Mouse (Mus musculus) heart, postnatal 14 days (tissue): ENCODE measurements around the gene Zcchc4. TPM values are rescaled to one million over a fixed set of nuclear protein-coding genes. Genes with fewer than 3 reads are reported as not detected.
"Not testable (repeated sequence)": the region's sequence is repeated elsewhere in the genome, so short reads cannot be mapped to it uniquely, and the experiment has no call there.

Source experiments
- DNase-seq, 2 experiments: peaks; one replicate each; pipeline ENCODE4 v3.0.0; 2021 to 2022
- intact Hi-C: fragments of 180-260 bp; cut with DNase I; formaldehyde crosslinking; loops from one replicate; pipeline ENCODE4 v1.15.1; 2025
- long read RNA-seq, 2 experiments: library from polyadenylated mRNA; stranded (forward); transcript quantifications; one replicate each; pipeline ENCODE4 v2.0.0; 2021
- total RNA-seq, 2 experiments: library from RNA; stranded (reverse); gene quantifications; 2 replicates each; pipeline ENCODE4 v1.2.3; 2021

Gene Zcchc4
- 1 to 10 TPM; 6.1 to 6.4 TPM for total RNA-seq
- long read RNA-seq, experiment 1, full-length matches to known transcripts: 9 of 10 reads
- long read RNA-seq, experiment 1, partial matches to known transcripts: 0 of 10 reads
- long read RNA-seq, experiment 1, other reads (novel, unspliced or antisense): 1 of 10 reads
- long read RNA-seq, experiment 2, transcript Zcchc4-203 (13 exons, 2,485 nt): major isoform, 6 of 10 reads
- long read RNA-seq, experiment 2, partial matches to known transcripts: 0 of 10 reads
- long read RNA-seq, experiment 2, other reads (novel, unspliced or antisense): 4 of 10 reads

DNA sequence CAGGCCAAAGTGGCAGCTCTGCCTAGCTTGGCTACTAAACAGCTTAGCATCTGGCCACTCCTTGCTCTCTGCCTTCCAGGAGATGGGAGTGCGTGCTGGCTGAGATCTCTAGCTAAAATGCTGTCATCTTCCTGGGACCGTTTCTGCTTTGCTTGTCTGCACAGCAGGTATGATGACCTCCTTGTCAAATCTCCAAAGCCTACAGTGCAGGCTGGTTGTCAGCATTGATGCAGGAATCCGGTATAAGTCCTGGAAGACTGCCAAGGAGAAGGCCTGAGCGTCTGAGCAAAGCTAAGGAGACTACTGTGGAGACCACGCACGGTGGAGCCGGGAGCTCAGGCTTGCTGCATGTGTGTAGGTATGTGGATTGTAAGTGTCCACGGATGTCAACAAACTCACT is at the start of gene Zcchc4:
Gene Zcchc4, plus strand, starts transcription at position 173 of the 400 bp plus-strand sequence.
- no peak for DNase-seq
- intact Hi-C loops: no loop called here

DNA sequence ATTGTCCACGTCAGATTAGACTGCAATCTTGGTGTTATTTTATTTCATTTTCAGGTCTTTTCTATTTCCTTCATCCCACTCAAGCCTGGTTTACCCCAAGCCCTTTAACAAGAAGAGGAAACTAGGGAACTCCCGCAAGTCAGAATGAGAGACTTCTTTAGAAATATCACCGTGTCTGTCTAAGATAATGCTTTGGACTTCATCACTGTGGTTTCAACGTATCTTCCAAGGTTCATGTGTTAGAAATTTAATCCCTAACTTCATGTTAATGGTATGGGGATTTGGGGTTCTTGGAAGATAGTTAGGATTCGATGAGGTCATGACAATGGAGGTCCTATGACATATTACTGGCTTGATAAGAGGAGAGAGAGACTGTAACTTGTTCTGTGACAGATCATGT is 47.5 kb upstream of the Zcchc4 start:
- no peak for DNase-seq
- intact Hi-C loops: no loop called here

DNA sequence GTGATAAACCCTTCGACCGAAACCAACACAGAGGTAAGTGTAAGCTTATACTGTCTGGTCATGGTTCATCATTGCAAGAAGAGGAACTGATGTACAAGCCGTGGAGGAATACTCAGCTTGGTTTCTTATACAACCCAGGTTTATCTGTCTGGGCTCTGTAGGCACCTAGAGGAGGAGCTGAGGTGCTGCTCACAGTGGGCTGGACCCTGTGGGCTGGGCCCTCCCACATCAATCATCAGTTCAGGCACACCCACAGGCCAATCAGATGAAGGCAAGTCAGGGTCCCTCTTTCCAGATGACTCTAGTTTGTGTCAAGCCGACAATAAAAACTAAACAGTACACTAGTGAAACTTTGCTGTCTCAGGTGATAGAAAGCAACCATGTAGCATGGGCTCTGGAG is 42.4 kb upstream of the Zcchc4 start:
- no peak for DNase-seq
- intact Hi-C loops: no loop called here

DNA sequence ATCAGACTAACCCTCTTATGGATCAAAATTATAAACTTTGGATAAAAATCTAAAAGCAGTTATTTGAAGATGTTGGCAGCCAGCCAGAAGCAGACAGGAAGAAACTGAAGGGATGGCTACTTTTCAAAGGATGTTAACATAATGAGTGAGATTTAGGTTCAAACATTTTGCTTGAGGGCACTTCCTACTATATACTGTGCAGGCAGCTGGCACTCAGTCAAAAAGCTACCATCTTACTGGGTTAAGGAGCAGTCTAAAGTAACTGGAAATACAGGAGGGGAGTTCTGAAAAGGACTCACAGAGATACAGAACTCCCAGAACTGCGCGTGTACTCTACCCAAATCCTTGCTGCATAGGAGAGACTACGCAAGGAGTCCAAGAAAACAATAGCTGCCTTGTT is 39.2 kb upstream of the Zcchc4 start:
- no peak for DNase-seq
- intact Hi-C loops: no loop called here

DNA sequence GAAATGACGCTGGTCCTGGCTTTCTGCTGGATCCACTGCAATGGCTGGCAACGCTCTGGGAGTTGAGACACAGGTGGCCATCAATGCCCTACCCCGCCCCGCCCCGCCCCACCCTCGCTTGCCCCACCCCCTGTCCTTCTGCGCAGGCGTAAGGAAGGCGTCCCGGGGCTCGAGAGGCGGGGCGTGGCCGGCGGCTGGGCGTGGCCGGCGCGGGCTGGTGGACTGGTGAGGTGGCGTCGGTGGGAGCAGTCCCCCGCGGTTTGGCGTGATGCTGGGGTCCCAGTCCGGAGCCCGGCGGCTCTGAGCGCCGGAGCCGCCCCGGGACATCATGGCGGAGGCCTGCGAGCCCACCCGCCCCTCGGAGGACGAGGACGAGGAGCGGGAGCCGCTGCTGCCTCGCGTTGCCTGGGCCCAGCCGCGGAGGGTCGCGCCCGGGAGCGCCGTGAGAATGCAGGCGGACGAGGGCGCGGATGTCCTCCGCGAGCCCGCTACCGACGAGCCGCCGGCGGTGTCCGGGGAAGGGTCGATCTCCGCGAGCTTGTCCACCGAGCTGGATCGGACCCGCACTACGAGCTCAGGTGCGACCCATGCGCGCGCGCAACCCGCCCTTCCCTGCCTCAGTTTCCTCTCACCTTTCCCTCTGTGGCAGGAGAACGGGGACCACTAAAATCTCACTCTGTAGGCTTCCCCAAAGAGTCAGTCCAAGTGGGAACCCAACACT is 33.7 kb upstream of the Zcchc4 start, which contains the start of gene Pi4k2b:
Gene Pi4k2b, plus strand, starts transcription at position 184 of the 721 bp plus-strand sequence.
- intact Hi-C loops: loop anchor here (5.0 kb wide), 2 partner anchors 69 to 91 kb away; partner anchors contain the start of gene Anapc4
- DNase-seq: peak; percentile 85 to 87

DNA sequence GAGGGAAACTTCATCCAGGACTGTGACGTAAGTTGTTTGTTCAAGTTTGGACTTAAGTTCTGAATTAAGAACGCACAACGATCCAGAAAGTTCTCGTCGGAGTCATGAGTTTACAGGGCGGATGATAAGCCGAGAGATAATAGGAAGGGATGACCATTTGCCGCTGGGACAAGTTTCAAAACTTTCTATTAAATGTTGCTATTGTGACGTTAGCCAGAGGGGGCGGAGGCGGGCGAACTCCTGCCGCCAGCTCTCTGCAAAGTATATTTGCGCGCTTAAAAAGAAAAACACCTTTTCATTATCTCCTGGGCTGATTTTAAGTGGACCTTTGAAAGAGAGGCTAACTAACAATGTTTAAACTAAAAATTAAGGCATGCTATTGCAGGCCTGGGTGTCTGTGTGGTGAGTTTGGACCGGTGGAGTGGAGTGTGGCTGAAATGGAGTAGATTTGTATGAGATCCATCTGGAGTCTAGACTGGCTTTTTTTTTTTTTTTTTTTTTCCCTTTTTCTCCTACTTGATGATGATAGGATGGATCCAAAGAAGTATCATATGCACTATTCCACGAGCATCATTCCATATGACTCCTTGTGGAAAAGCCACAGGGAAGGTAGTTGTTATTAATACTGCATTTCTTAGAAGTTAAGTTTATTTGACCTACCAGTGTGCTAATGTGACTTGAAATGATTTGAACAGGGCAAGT is 32.9 kb upstream of the Zcchc4 start:
- intact Hi-C loops: loop anchor here (5.0 kb wide), 2 partner anchors 70 to 90 kb away; partner anchors contain the start of gene Anapc4
- peak; percentile 35 to 58 for DNase-seq

DNA sequence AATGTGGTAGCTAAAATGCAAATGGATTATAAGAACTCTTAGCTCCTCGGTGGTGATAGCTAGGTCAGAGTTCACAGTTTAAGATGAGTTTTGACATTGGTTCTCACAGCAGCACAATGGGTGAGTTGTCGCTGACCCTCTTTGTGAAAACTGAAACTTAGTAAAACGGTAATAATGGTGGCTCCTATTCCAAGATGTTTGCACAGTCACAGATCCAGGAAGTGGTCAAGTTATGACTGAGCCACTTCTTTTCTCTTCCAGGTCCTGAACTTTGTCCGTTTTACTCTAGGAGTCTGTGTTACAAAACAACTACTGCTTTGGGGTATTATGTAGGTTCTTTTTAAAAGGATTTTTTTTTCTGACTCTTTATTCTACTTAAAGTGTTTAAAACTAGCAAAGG is 32.0 kb upstream of the Zcchc4 start:
- DNase-seq: no peak
- intact Hi-C loops: loop anchor here (5.0 kb wide), 2 partner anchors 71 to 89 kb away; partner anchors contain the start of gene Anapc4

GRCm38 (mm10) chr5:52746920-52747319 is 28.3 kb upstream of the Zcchc4 start:
- intact Hi-C loops: no loop called here
- no peak for DNase-seq

- DNase-seq: peak in 1 of 2 experiments; percentile 3
- intact Hi-C loops: no loop called here
Observed at GRCm38 (mm10) chr5:52748732-52749131, 26.5 kb upstream of the Zcchc4 start.

- DNase-seq: no peak
- intact Hi-C loops: no loop called here
Observed at GRCm38 (mm10) chr5:52753146-52753545, 22.1 kb upstream of the Zcchc4 start.

GRCm38 (mm10) chr5:52754196-52754595 is 21.0 kb upstream of the Zcchc4 start:
- DNase-seq: no peak
- intact Hi-C loops: no loop called here

DNA sequence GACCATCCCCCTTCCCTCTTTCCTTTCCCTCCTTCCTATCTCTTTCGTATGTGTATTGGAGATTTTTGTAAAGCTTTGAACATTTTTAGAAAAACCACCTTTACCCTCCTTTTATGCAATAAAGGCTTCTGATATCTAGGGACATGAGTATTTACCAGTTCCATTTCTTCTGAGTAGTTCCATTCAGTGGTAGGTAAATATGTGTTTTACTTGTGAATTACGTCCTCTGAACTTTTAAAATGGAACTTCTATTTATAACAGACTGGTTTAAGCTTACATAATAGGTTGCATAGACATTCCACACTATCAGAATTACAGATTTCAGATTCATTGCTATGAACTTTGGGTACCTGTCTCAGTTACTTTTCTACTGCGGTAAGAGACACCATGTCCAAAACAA is 19.9 kb upstream of the Zcchc4 start:
- no peak for DNase-seq
- intact Hi-C loops: no loop called here

- intact Hi-C loops: no loop called here
- no peak for DNase-seq
Observed at GRCm38 (mm10) chr5:52755989-52756388, 19.2 kb upstream of the Zcchc4 start.

- intact Hi-C loops: no loop called here
- DNase-seq: no peak
Observed at GRCm38 (mm10) chr5:52762586-52762985, 12.6 kb upstream of the Zcchc4 start.

DNA sequence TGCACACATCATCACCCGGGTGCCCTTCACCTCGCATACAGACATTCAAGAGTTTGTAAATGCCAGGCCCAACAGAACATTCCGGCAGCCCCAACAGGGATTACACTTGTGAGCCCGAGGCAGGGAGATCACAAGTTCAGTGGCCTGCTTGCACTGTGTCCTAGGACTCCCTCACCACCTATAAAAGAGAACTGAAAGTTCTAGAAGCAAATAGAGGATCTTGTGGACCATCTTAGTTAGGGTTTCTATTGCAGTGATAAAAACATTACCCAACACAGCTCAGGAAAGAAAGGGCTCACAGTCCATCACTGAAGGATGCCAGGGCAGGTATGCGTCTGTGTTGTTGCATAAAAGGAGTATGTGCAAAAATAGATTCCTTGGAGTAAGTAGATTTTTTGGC is 942 bp upstream of the Zcchc4 start:
- no peak for DNase-seq
- intact Hi-C loops: no loop called here

DNA sequence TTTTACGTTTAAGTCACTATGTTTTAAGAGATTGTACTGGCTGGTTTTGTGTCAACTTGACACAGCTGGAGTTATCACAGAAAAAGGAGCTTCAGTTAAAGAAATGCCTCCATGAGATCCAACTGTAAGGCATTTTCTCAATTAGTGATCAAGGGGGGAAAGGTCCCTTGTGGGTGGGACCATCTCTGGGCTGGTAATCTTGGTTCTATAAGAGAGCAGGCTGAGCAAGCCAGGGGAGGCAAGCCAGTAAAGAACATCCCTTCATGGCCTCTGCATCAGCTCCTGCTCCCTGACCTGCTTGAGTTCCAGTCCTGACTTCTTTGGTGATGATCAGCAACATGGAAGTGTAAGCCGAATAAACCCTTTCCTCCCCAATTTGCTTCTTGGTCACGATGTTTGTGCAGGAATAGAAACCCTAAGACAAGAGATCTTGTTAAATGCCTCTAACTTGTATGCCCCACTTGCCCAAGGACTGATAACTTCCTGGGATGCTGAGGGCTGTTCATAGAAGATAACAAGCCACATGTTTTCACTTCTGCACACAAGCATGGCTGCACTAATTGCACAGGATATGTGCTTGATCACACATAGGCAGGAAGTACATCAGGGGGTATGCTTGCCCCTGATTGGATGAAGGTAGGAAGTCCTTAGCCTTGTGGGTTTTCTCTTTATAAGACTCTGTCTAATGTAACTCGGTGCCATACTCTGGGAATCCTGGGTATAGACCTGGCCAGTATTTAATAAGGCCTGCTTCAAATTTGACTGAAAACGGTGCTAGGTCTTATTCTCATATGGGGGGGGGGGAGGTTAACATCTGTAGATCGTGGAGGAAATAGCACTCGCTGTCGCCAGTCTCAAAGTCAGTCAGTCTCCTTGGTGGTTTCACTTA is 1.5 kb downstream of the Zcchc4 start:
- DNase-seq, intact Hi-C loops: not testable (repeated sequence)

DNA sequence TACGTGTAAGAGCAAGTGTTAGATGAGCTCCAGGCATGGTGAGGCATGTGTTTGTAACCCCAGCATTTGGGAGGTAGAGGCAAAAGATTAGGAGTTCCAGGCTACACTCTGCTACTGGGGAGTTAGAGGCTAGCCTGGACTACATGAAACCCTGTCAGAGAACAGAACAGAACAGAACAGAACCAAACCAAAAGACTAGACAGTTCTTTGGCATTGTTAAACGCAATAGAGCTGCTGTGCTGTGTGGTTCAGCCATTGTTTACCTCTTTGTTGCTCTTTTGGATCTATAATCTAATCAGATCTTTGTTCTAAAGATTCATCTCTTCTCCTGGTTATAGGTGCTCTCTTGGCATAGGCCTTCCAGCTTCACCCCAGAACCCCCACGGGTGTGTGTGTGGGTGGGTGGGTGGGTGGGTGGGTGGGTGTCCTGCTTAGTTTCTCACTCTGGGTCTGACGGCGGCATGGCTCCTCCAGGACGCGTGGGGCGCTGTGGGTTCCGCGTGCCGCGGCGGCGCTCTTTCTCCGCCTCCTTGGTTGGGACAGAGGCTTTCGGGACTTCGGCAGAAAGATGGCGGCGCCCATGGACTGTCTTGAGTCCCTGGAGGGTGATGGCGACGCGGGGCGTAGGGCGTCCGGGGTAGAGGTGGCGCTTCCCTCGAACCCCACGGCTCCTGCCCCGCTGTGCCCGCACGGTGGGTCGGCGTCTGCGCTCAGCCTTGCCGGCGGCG is 7.5 kb downstream of the Zcchc4 start:
- intact Hi-C loops: no loop called here
- peak; percentile 84 to 90 for DNase-seq

DNA sequence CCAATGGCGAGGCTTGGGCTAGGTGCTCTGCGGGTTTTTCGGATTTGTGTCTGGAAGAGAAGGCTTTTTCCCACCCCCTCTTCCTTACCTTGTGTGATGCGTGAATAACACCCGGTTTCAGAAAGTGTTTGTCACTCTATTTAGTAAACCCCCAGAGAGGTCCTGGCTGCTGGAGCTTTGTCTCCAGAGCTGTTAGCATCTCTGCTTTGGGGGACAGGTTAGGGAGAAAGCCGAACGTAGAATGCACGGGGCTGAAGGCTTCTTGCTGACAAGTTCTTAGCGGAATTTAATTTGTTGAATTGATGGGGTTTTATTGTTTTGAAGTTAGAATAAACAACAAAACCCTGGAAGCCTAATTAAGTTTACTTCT is 8.0 kb downstream of the Zcchc4 start:
- DNase-seq: no peak
- intact Hi-C loops: no loop called here

DNA sequence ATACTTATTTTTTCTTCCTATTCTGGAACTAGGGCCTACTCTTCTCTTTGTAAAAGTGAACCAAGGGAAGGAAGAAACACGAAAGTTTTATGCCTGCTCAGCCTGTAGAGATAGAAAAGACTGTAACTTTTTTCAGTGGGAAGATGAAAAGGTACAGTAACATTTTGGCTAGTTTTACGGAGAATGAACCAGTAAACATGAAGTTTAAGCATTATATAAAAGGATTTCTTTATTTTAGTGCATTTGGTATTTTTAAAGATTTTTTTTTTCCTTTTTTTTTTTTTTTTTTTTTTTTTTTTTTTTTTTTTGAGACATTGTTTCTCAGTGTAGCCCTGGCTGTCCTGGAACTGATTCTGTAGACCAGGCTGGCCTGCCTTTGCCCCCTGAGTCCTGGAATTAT is 8.7 kb downstream of the Zcchc4 start:
- DNase-seq: no peak

More for the DNA sequence above, 8.7 kb downstream of the Zcchc4 start:
- intact Hi-C loops: no loop called here
